Mouse (Mus musculus): ENCODE data around the gene Klf8.

Gene Klf8

DNA sequence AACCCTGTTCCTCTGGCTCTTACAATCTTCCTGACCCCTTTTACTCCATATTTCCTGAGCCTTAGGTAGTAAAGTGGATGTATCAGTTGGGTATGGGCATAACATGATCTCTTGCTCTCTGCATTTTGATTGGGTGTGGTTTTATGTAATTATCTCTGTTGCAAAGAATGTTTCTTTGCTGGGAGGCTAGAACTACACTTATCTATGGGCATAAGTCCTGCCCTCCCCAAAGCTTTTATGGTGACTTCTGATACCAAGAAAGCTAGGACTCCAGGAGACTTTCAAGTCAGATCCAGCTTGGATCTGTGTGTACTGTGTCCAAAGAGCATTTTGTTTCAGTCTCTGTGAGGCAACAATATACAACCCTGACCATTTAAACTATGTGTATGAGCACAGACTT is 202.3 kb downstream of the Klf8 start:
- no peak for DNase-seq (ENCODE audit: low spot score in 2 of 2)

DNA sequence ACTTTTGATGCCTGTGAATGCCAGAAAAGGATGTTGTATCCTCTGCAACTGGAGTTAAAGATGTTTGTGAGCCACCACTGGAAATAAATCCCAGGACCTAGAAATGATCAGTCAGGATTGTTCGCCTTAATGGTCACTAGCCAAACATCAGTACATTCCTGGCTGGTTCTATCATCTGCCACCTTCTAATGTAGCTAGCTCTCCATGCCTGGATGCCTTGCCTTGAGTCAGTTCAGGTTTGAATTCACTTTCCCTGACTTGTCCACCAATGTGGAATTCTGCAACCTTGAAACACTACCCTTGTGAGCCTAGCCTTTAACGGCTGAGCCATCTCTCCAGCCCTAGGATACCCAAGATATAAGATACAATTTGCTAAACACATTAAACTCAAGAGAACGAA is 202.8 kb downstream of the Klf8 start:
- no peak for DNase-seq (ENCODE audit: low spot score in 2 of 2)
